Mouse (Mus musculus) frontal cortex, adult 2 months (tissue): ENCODE data around the gene Cacna1e. TPM values are rescaled to one million over a fixed set of nuclear protein-coding genes. Genes with fewer than 3 reads are reported as not detected.

Experiments
- DNase-seq, 2 experiments: peaks; one replicate each; pipeline ENCODE4 v3.0.0; 2022; ENCODE audit warnings: low spot score in 1 of 2; ENCODE audit errors: extremely low spot score in 1 of 2
- polyA plus RNA-seq: library from polyadenylated mRNA; depleted of rRNA; stranded (reverse); fragments of >200 nt; gene quantifications from 2 replicates; pipeline ENCODE4 v1.2.3, GENCODE M21; 2012

Gene Cacna1e
- polyA plus RNA-seq, 1 experiment = 57.6 TPM

GRCm38 (mm10) chr1:154537445-154537844 is 346.9 kb downstream of the Cacna1e start:
- no peak for DNase-seq

- DNase-seq = no peak
Measured at GRCm38 (mm10) chr1:154536763-154537162, 347.5 kb downstream of the Cacna1e start.

GRCm38 (mm10) chr1:154532987-154533940 is 351.0 kb downstream of the Cacna1e start:
- DNase-seq = peak; percentile 27 to 83

- peak in 1 of 2 experiments; percentile 35 for DNase-seq
Measured at GRCm38 (mm10) chr1:154529666-154530065, 354.6 kb downstream of the Cacna1e start.

GRCm38 (mm10) chr1:154528803-154529202 is 355.5 kb downstream of the Cacna1e start:
- DNase-seq = peak in 1 of 2 experiments; percentile 40

GRCm38 (mm10) chr1:154520715-154521114 is 363.6 kb downstream of the Cacna1e start:
- no peak for DNase-seq

GRCm38 (mm10) chr1:154515350-154515749 is 369.0 kb downstream of the Cacna1e start:
- no peak for DNase-seq

GRCm38 (mm10) chr1:154511736-154512135 is 372.6 kb downstream of the Cacna1e start:
- DNase-seq = no peak

- no peak for DNase-seq
Measured at GRCm38 (mm10) chr1:154504005-154504404, 380.3 kb downstream of the Cacna1e start.

- no peak for DNase-seq
Measured at GRCm38 (mm10) chr1:154500869-154501268, 383.4 kb downstream of the Cacna1e start.

- peak; percentile 56 to 58 for DNase-seq
Measured at GRCm38 (mm10) chr1:154500187-154500866, 384.0 kb downstream of the Cacna1e start.

GRCm38 (mm10) chr1:154498821-154499220 is 385.5 kb downstream of the Cacna1e start:
- no peak for DNase-seq

GRCm38 (mm10) chr1:154491071-154491470 is 393.2 kb downstream of the Cacna1e start:
- no peak for DNase-seq

GRCm38 (mm10) chr1:154476671-154477070 is 407.6 kb downstream of the Cacna1e start:
- peak in 1 of 2 experiments; percentile 37 for DNase-seq

GRCm38 (mm10) chr1:154475706-154476105 is 408.6 kb downstream of the Cacna1e start:
- DNase-seq = peak in 1 of 2 experiments; percentile 60

- DNase-seq = no peak
Measured at GRCm38 (mm10) chr1:154474156-154474555, 410.1 kb downstream of the Cacna1e start.

GRCm38 (mm10) chr1:154467265-154467664 is 417.0 kb downstream of the Cacna1e start:
- DNase-seq = no peak

- DNase-seq = no peak
Measured at GRCm38 (mm10) chr1:154461521-154461920, 422.8 kb downstream of the Cacna1e start.

- no peak for DNase-seq
Measured at GRCm38 (mm10) chr1:154460067-154460466, 424.2 kb downstream of the Cacna1e start.

- no peak for DNase-seq
Measured at GRCm38 (mm10) chr1:154458601-154459000, 425.7 kb downstream of the Cacna1e start.

GRCm38 (mm10) chr1:154450799-154451198 is 433.5 kb downstream of the Cacna1e start:
- peak in 1 of 2 experiments; percentile 52 for DNase-seq
